Mouse (Mus musculus) cerebellum, postnatal 36 days (tissue): ENCODE measurements at regions not wholly inside any gene's neighbourhood (a gene's known extent, or its start where the extent isn't known, plus 50 kb on each side); places are given as distances from the start of the nearest gene placed in this dataset.
A peak's percentile ranks its signal among the peaks of the same experiment; 100 is the strongest.

Experiments used
- DNase-seq, 2 experiments: peaks; one replicate each; pipeline ENCODE4 v3.0.0; 2021 to 2022; ENCODE audit warnings: mixed read lengths in 2 of 2

DNA sequence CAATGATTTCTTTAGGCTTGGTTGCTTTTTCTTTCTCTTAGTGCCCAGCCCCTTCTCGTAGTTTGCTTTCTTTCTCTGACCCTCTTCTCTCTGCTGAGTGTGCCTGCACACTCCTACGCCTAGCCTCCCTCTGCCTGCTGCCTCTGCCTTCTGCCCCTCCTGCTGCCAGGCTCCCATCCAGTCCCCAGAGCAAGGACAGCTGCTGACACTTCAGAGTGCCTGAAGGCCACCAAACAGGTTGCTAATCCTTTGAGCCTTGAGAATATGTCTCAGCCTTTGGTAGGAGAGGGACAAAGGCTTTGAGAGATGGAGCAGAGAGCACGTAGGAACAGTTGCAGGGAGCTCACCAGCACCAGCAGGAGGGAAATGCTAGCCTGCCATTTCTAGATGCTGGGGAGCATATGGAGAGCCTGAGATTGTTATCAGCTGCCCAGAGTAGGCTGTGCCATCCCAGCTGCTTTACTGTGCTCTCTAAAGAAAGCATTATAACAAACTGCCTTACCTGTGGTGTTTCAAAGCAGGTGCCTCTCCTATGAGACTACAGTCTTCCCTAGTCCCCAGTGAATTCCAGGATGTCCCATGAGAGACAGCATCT lies 103.0 kb upstream of the Arrdc4 start:
- no peak for DNase-seq

- DNase-seq = no peak
Measured at GRCm38 (mm10) chr7:68844606-68845005, 95.6 kb upstream of the Arrdc4 start.

DNA sequence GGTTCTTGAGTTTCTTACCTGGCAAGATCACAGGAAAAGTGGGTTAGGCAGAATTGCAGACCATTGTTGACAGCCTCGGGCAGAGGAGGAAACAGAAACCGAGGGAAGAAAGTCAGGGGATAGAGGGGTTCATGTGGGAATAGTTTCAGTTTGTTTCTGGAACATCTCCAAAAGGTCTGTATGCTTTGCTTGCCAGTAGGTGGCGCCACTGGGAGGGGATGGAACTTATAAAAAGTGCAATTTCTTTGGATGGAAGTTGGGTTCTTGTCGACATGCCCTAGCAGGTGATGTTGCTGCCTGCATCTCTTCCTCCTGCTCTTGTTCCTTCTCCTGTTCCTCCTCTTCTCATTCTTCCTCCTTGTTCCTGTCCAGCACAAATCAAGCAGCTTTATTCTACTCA lies 94.3 kb upstream of the Arrdc4 start:
- DNase-seq = no peak

DNA sequence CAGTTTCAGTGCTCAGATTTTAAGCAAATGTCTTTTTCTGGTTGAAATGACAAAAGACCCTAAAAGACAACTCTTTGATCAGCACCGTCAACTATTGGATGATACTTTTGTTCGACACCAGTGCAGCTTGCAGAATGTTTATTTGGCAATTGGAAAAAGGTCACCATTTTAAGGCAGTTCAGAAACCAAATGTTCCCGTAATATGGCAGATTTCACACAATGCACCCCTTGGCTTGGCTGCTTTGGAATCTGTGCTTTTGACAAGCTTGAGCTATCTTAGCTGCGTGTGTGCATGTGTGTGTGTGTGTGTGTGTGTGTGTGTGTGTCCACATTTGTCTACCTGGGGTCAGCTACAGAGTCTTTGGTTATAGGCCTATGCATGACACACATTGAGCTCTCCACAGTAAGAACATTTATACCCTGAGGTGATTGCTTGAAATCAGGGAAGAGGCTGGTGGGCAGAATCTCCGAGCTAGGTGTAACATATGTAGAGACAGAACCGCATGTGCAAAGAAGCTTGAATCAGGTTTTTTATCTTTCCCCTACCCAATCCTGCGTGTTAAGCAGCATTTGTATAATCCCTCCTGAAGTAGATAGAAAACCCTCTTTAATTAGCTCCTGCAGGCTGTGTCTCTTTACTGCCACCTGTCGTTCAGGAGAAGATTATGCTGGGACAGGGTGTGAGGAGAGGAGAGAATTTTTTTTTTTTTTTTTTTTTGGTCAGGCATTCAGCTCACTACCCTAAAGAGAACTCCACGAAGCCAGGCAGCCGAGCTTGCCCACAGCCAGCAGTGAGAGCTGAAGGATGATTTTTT lies 85.1 kb upstream of the Arrdc4 start:
- DNase-seq = peak in 1 of 2 experiments; percentile 6

DNA sequence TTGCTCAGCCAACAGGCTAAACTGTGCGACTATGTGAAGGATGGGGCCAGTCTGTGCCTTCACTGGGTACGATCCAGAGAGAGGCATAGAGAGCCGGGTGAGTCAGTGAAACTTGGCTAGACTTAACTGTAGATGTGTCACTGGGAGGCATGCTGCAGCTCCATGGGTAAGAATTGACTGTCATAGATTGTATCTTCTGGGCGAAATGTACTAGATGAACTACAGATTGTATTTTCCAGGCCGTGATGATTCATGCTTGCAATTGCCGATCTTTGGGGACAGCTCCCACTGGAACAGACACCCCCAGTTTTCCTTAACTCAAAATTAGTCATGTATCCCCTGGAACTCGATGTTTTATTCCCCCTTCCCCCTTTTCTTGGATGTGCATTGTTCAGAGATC lies 84.5 kb upstream of the Arrdc4 start:
- DNase-seq = no peak

DNA sequence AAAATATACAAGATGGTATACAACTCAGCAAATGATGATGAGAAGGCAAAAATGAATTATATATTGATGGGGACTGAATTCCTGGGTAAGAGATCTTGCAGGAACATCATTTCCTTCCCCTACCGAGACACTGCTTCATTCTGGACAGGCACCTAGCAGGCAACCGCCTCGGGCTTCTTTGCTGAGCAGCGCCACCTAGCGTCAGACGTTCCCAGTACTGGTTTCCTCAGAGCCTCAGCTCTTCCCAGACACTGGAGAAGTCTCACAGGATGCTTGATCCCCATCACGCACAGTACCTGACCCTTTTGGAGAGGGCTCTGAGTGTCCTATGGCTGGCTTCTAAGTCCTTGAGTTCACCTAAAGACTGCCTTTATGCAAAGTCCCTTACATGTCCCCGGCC lies 80.8 kb upstream of the Arrdc4 start:
- DNase-seq = peak; percentile 74 to 77

DNA sequence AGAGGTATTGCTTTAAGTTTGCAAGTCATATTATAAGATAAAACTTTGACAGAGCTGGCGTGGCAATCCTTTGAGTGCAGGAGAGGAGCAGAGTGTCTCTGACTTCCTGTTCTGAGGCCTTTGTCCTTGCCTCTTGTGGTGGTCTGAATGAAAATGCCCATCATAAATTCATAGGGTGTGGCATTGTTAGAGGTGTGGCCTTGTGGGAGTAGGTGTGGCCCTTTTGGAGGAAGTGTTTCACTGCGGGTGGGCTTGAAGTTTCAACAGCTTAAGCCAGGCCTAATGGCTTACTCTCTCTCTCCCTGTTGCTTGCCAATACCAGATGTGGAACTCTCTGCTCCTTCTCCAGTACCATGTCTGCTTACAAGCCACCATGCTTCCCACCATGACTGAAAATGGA lies 75.4 kb upstream of the Arrdc4 start:
- no peak for DNase-seq

DNA sequence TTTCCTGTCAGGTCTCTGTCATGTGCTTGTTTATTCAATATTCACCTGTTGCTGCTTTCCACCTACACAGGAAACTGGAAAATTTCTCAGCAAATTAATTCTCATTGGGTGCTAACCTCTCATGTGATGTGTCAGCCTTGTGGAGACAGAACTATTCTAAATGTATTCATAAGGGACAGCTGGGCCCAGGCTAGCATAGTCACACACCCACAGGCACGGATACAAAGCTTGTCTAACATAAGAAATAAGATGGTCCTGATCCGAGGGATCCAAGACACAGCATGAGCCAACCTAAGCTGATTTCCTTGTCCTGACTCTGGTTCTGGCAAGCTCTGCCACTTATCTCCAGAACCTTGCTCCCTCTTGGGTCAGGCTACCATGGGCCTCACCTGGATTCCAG lies 74.6 kb upstream of the Arrdc4 start:
- DNase-seq = no peak

DNA sequence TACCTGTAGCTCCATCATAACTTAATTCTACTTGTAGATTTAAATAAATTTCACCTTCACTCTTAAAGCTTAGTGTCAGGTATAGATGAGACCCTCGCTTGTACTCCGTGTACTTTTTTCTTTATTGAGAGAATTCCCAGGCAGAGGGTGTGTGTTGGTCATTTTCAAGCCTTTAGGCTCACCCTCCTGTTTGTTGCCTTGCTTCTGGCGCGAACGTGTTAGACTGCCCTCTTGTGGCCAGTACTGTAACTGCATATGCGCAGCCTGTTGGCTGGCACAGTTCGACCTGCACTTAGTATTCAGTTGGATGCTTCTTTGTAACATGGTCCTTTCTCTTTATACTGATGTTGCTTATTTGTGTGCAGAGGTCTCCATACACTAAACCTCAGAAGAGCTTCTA lies 74.1 kb upstream of the Arrdc4 start:
- DNase-seq = peak; percentile 48 to 60

DNA sequence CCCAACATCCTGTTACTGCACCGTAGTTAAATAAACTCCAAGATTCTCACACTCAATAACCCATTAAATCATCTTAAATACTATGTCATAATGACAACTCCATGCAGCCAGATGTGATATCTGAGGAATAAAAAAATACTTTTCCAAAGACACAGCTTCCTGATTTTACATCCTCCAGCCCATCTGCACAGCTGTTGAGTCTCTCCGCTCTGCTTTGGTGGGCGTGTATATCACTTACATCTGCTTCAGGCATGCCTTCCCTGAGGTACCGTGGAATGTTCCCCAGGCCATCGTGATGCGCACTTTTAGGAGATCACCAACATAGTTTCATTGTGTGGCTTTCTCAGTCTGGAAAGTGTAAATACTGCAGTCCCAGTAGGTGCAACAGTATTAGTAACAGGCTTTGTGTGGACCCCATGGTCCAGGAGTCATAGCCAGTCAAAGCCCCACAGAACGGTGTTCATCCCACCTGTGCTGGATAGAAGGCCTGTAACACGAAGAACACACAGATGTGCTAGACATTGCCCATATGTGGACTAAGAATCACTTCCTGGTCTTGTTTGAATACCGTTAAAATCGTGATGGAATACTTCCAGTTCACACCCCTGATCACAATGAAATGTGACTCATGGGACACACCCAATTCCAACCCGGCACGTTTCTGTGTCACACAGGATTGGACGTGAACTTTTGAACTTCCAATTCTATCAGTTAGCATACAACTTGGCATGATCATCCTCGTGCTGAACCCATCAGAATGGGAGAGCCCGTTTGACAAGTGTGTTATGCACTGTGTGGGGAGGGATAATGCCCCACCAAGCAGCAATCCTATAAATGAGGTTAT lies 66.0 kb upstream of the Arrdc4 start:
- DNase-seq = no peak

- DNase-seq = no peak
Measured at GRCm38 (mm10) chr7:68809782-68810181, 60.7 kb upstream of the Arrdc4 start.
